Mouse (Mus musculus): ENCODE measurements around the gene B3gat3. TPM values are rescaled to one million over a fixed set of nuclear protein-coding genes. Genes with fewer than 3 reads are reported as not detected.
"Not testable (repeated sequence)": the region's sequence is repeated elsewhere in the genome, so short reads cannot be mapped to it uniquely, and the experiment has no call there.

The B3gat3 gene
- 10 to 100 TPM; 38.0 to 38.7 TPM for total RNA-seq (2021)
- long read RNA-seq, experiment 1, transcript B3gat3-201 (5 exons, 1,603 nt) = major isoform, 29 of 41 reads
- long read RNA-seq, experiment 1, partial matches to known transcripts = 4 of 41 reads
- long read RNA-seq, experiment 1, other reads (novel, unspliced or antisense) = 7 of 41 reads
- long read RNA-seq, experiment 2, transcript B3gat3-201 (5 exons, 1,603 nt) = major isoform, 22 of 31 reads
- long read RNA-seq, experiment 2, partial matches to known transcripts = 2 of 31 reads
- long read RNA-seq, experiment 2, other reads (novel, unspliced or antisense) = 4 of 31 reads

GRCm38 (mm10) chr19:8920073-8920736 lies at the start of gene B3gat3:
Gene B3gat3 (plus strand): TSS chr19:8920374.
- DNase-seq = peak; percentile 98

- DNase-seq = not testable (repeated sequence)
Measured at GRCm38 (mm10) chr19:8870381-8870780, 49.8 kb upstream of the B3gat3 start.

GRCm38 (mm10) chr19:8870838-8871237 lies 49.3 kb upstream of the B3gat3 start:
- DNase-seq = no peak

GRCm38 (mm10) chr19:8871267-8872186 lies 48.6 kb upstream of the B3gat3 start, which contains the start of gene Ubxn1:
Gene Ubxn1 (plus strand): TSS chr19:8871496.
- peak; percentile 99 for DNase-seq

GRCm38 (mm10) chr19:8872266-8872840 lies 47.8 kb upstream of the B3gat3 start:
- no peak for DNase-seq

GRCm38 (mm10) chr19:8875031-8875430 lies 45.1 kb upstream of the B3gat3 start:
- DNase-seq = no peak

- peak; percentile 94 for DNase-seq
Measured at GRCm38 (mm10) chr19:8880311-8881033, 39.7 kb upstream of the B3gat3 start, which contains the start of gene Uqcc3. Gene Uqcc3 (minus strand): TSS chr19:8880923.

GRCm38 (mm10) chr19:8881034-8881392 lies 39.2 kb upstream of the B3gat3 start:
- DNase-seq = no peak

- no peak for DNase-seq
Measured at GRCm38 (mm10) chr19:8883616-8884015, 36.6 kb upstream of the B3gat3 start, which contains the start of the genes Lbhd1 and Gm49403. Gene Lbhd1 (plus strand): TSS chr19:8883732. Gene Gm49403 (plus strand): TSS chr19:8883930.

GRCm38 (mm10) chr19:8886916-8887584 lies 33.1 kb upstream of the B3gat3 start:
- DNase-seq = no peak

- DNase-seq = no peak
Measured at GRCm38 (mm10) chr19:8887585-8888463, 32.4 kb upstream of the B3gat3 start.

- DNase-seq = peak; percentile 97
Measured at GRCm38 (mm10) chr19:8888511-8889385, 31.4 kb upstream of the B3gat3 start, which contains the start of the genes 1810009A15Rik and Gm49416. Gene 1810009A15Rik (plus strand): TSS chr19:8888853. Gene Gm49416 (plus strand): TSS chr19:8888926.

GRCm38 (mm10) chr19:8892829-8893766 lies 27.1 kb upstream of the B3gat3 start, which contains the start of gene Ints5:
Gene Ints5 (plus strand): TSS chr19:8893005.
- DNase-seq = peak; percentile 89 to 94

- no peak for DNase-seq
Measured at GRCm38 (mm10) chr19:8895397-8895960, 24.7 kb upstream of the B3gat3 start.

- not testable (repeated sequence) for DNase-seq
Measured at GRCm38 (mm10) chr19:8896231-8896630, 23.9 kb upstream of the B3gat3 start.

GRCm38 (mm10) chr19:8897211-8897864 lies 22.8 kb upstream of the B3gat3 start:
- DNase-seq = peak; percentile 45 to 61
